Mouse (Mus musculus): ENCODE measurements at regions not wholly inside any gene's neighbourhood (a gene's known extent, or its start where the extent isn't known, plus 50 kb on each side); places are given as distances from the start of the nearest gene placed in this dataset.

DNA sequence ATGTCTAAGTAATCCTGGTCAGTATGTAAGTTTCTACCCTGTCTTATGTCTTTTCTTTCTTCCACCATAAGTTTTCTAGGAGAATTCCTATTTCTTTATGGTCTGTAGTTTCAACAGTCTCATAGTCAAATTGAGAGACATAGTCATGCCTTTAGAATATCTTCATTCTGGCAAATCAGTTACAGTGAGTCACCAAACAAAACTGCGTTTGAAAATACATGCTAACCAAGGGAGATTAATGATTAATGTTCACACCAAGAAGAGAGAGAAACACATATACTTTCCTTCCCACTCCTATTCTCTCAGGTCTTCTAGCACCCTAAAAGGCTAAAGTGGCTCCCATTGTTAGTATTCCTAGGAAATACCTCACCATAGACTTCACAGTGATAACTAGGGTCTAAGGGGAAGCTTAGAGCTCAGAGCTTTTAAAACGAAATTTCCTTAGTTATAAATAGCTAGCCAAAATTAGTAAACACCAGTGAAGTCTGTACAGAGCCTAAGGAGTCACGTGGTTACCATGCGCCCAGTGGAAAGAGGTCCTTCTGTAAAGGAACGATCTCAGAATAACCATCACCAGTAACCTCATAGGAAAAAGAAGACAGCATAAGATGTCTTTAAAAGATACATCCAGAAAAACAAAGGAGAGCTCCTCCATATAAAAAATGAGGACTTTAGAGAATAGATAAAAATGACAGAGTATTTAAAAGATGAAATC lies 281.8 kb upstream of the Htr2a start:
- DNase-seq (ENCODE audit: low read depth, low spot score), result no peak

DNA sequence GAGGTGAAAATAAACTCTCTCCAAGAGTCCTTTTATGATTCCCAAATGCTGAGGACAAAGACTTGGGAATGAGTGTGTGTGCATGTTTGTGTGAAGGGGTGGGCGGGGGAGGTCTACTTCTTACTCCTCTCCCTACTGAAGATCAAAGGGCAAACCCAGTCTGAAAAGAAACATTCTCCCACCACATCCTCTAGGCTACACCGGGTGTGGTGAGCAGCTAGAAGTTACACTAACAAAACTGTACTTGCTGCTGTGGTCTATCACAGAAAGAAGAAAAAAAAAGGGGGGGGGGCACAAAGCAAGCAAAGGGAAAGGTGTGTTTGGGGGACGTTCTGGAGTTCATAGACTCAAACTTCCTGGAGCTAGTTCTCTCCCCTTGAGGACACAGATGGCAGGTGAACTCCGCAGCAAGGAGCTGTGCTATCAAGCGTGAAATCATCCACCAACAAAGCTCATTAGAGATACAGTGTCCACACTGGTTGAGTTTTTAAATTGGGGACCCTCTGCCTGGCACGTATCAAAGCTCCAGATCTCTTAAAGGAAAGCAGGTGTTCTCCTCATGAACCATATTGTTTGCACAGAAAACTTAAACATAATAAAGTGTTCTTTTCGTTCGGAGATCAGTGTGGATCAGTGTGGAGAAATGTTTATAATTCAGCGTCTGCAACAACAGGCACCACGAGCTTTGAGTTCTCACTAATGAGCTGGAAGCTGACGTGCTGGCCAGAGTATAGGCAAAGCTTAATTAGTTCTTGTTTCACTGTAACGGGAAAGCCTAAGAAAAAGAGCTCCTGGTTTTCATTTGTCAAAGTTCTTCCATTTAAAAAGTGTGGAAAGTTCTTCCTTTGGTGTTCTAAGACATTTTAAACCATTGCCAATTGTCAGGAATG lies 280.7 kb upstream of the Htr2a start:
- DNase-seq (ENCODE audit: low read depth, low spot score), result no peak

DNA sequence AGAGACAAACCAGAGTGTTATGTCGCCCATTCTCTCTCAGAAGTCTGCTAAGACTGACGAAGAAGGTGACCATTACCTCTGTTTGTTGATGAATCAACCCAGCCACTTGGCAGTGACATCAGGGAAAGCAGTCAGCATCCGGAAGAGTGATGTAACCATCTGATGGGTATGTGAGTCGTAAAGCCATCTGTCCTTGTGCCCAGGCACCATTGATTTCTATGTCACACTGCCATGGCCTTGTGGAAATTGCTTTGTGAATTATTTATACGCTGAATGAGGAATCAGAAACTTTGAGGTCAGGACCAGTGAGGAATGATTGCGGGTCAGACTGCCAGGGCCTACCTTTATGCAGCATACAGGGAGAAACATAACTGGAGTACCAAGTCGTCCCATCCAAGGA lies 256.2 kb upstream of the Htr2a start:
- no peak for DNase-seq (ENCODE audit: low read depth, low spot score)

DNA sequence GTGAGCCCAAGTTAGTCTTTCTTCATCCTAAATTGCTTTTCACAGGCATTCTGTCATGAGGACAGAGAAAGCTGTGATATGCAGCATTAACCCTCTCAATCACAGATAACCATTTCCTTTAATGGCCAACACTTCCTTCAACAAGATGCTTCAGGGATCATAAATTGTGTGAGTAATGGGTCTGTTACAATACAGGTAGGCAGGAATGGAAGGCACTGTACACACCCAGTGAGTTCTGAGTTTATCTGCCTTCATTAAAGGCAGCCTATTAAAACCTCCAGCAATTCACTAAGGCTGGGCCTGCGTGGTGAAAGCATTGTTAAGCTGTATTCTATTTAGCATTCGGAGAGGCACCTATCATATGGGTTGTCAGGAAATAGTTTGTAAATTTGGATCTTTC lies 248.2 kb upstream of the Htr2a start:
- DNase-seq (ENCODE audit: low read depth, low spot score), result no peak

DNA sequence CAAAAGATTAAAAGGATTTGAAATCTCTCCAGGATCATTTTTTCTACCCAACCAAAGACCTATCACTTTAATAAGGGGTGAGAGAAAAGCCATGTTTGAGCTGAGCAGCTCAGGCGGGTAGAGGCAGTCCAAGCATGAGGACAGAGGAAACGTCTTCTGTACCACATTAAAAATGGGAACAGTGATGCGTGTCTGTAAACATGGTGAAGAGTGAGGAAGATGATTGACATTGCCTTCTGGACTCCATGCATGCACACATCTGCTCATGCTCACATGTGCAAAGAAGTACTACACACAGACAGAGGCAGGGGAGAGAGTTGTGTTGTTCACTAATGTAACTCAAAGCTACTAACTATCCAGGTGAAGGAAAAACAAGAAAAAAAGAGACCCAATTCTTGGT lies 243.4 kb upstream of the Htr2a start:
- DNase-seq (ENCODE audit: low read depth, low spot score), result no peak

DNA sequence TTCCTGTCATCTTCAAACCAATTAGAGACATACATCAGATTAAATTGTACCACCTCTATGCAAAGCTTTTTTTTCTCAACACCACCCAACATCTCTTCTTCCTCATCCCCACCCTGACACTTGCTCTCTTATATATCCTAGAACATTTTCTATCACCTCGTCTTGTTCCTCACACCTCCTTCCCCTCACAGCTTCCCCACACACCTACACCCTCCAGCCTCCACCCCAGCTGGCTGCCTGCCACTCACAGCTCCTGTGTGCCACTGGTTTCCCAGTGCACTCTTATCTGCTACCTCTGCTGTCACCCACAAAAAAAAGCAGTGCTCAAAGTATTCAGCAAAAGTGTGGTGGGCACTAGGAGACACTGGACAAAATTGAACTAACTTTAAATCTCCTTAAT lies 231.2 kb upstream of the Htr2a start:
- no peak for DNase-seq (ENCODE audit: low read depth, low spot score)

DNA sequence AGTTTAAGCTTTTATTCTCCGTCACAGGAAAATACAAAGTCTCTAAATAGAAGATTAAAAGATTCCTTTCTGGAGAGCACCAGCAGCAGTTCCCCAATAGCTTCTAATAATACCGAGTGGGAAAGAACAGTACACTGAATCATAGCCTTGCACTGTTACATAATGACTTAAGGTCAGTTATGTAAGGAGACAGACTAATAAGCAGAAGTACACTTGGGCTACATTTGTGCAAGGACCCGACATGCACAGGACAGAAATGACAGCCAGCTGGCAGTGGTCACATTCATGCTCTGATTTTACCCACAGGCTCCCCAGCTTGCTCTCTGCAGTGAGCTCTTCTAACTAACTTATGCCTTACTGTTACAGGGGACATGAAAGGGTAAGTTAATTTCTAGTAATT lies 212.4 kb upstream of the Htr2a start:
- no peak for DNase-seq (ENCODE audit: low read depth, low spot score)

DNA sequence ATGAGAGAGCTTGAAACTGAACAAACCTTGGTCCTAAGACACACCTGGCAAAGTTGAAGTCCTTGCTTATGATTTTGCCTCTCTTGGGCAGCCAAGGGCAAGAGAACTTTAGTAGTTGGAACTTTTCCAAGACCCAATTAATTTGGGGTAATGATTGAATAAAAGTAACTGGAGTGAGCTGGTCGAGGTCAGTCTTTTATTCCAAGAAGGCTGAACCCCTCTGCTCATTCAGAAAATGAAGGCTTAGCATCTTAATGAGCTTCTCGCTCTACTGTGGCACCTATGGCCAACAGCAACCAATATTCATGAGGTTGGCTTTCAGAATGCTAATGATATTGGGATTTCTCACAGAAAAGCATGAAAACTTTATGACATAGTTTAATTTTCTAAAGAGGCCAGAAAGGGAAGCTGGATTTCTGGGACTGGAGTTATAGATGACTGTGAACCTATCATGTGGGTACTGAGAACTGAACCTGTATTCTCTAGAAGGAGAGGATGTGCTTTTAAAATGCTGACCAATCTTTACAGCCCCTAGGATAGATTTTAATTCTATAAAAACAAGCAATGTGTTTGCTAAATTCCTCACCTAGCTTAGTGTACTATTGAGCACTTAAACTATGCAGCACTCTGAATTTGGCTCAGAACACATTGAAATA lies 176.5 kb upstream of the Htr2a start:
- DNase-seq (ENCODE audit: low read depth, low spot score), result no peak

DNA sequence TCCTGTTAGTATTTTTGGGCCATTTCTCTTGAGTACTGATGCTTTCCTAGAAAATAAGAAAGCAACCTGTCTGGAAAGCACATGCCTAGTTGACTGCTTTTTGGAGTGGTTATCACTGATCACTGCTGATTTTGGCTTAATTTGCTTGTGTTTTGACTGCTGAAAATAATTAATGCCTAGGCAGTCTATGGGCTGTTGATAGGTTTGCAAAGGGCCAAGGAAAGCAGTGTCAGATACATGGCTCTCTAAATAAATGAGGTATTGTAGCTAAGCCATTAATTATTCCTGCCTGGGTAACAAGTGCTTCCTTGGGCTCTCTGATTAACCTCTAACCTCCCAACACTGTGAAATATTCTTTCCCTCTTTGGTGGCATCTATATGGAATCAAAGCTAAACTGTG lies 145.1 kb upstream of the Htr2a start:
- no peak for DNase-seq (ENCODE audit: low read depth, low spot score)

DNA sequence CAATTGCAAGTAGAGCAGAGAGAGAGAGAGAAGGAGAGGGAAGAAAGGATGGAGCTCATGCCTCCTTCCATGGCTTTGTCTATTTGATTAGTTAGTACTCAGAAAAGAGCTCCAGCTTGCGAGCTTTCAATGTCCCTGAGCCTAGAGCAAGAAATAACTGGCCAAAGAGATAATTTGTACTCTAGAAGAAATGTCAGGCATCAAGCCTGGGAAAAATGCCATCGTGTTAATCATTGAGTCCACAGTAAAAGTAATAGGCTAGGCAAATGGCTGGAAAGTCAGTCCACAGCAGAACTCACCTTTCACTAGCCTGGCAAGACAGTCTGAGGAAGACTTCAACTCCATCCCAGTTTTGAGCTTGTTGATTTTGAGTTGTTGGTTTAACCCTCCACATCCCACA lies 129.1 kb upstream of the Htr2a start:
- no peak for DNase-seq (ENCODE audit: low read depth, low spot score)

DNA sequence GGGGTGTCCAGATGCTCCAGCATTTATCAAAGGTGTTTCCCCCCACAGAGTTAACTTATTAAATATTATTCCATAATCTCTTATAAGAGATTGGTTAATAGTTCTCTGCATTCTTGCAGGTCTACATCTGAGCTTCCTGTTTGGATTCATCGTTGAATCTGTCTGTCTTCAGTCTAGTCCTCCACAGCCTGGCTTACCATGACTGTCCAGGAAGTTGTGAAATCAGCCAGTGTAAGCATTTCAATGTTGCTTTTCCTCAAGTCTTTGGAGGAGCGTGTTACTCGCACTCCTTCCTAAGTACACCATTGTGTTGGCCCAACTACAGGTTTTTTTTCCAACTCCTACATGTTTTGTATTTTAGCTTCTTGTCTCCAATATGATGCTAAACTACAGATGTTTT lies 124.2 kb upstream of the Htr2a start:
- DNase-seq (ENCODE audit: low read depth, low spot score), result no peak

DNA sequence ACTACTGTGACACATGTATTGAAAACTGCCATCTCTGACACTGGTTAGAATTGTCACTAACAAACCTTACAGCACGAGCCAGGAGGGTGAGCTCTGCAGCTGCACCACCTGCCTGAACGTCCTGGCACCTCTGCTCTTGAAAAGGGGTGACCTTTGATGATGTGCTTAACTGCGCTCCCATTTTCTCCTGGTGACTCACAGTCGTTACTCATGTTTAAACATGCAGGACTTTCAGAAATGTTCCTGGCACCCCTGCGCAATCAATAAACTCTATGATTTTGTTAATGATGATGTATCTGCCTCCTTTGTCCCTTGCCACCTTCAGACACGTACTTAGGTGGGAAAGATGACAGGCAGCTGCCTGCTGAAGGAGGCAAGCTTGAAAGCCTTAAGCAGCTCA lies 121.1 kb upstream of the Htr2a start:
- DNase-seq (ENCODE audit: low read depth, low spot score), result no peak

DNA sequence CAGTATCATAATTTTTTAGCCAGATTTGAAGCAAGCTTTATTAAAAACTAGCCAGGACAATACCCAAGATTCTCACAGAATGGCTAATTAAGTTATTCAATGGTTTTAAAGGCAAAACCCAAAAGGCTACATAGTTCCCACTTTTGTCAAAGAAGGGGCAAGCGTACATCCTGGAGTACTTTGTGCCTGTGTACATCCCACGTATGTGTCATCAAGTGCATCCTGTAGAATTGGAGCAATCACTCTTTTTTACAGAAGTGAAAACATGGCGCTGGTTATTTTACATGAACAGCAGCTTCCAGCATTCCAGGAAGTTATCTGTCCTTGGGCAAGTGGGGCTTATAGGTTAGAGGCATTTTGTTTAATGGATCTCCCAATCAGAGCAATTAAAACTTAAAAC lies 119.0 kb upstream of the Htr2a start:
- DNase-seq (ENCODE audit: low read depth, low spot score), result no peak

DNA sequence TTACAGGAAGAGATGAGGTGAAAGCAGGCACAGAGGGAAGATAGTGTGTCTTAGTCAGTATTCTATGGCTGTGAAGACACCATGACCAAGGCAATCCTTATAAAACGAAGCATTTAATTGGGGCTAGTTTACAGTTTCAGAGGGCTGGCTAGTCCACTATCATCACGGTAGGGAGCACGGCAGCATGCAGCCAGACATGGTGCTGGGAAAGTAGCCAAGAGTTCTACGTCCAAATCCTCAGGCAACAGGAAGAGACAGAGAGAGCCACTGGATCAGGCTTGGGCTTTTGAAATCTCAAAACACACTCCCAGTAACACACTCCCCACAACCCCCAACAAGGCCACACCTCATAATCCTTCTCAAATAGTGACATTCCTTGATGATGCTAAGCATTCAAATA lies 113.4 kb upstream of the Htr2a start:
- DNase-seq (ENCODE audit: low read depth, low spot score), result no peak

DNA sequence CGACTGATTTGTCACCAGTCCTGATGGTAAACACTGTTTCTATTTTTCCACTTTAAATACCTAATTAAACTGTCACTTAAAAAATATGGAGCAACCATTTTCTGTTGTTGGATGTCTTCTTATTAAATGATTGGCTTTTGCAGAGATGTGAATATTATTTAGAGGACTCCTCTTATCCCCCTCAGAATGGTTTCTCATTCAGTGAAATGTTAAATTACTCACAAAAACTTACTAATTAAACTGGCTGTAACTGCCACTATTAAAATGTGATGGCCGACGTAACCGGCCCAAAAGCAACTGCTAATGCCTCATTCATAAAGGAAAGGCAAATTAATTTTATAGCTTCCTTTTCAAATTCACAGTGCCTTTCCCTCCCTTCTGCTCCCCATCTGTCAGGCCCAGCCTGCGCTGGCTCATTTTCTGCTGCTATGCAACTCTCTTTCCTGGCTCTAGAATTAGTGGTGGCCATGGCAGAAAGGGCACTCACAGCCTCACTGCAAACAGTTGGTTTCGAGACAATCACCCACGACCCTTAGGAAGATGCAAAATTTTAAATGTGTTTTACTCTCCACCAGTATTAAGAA lies 111.2 kb upstream of the Htr2a start:
- DNase-seq (ENCODE audit: low read depth, low spot score), result no peak

DNA sequence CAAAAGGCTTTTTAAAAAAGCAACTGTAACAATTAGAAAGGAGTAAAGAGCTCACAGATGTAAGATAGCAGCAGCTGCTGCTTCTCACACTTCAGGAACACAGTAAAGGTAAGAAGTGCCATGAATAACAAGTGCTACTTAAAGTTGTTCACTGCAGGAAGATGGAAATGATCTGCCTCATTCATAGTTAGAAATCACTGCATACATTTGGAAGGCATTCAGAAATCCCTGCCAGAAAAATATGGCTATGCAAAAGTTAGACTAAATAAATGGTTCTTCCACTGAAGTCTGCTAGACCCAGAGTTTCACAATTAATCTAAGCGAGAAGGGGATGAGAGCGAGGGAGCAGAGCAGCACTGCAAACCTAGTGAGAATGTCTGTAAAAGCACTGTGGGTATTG lies 102.5 kb upstream of the Htr2a start:
- DNase-seq (ENCODE audit: low read depth, low spot score), result no peak

DNA sequence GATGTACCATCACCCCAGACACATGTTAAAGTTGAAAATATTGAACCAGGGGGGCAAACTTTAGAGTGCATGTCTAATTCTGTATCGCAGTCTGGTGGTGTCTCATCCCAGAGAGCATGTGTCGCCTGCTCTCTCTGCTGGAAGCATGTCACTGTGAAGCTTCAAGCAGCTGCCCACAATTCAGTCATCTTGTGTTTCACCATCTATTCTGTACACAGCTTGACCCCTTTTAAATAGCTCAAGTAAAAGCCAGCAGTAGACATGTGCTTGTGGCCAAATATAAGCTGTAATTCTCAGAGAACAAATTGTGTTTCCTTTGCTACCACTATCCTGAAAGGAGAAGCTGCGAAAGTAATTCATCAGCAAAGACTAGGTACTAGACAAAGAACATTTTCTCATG lies 96.6 kb upstream of the Htr2a start:
- DNase-seq (ENCODE audit: low read depth, low spot score), result no peak

DNA sequence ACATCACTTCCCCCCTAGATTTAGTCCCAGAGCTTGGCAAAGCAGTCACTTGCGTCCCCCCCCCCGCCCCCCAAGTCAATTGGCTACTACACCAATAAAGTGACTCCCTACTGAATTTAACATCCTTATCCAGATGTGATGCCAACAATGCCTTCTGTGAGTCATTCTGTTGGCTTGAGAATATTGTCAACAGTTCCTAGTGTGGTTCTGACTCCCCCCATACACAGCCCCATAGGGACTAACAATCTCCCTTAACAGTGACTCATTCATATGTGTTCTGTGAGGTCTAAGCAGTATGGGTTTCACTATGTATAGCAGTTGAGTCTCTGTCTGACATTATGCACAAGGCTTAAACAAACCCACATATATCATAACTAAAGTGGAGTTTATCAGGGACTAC lies 89.5 kb upstream of the Htr2a start:
- no peak for DNase-seq (ENCODE audit: low read depth, low spot score)

DNA sequence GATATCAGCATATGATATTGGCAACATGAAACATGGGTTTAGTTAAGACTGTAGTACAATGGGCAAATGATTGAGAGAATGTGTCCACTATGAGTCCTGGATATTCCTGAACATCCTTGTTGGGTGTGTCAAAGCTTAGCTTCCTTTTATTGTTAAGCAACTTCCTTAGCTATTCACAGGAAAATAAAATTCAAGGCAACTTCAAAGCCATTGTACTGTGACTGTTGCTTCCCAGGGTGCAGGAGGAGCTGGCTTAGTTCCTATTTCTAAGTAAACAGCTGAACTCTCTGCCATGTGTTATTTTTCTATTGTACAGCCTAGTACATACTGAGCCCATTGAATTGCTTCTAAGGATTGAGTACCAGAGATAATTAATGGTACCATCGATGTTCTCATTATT lies 87.0 kb upstream of the Htr2a start:
- no peak for DNase-seq (ENCODE audit: low read depth, low spot score)

DNA sequence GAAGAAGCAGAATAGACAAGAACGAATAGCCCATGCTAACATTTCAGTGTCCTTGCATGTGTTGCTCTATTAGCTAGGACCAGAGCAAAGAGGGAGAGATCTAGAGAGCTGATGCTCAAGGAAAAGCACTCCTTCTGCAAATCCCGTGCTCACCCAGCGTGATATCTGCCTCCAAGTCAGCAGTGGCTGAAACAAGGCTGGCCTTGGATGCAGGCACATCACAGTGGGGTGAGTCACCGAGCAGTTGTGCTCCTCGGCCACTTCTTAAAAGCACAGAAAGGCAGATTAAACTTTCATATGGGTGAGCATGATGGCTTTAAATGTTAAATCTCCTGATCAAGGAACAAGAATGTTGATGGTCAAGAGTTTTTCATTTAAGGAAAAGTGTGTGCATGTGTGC lies 82.3 kb upstream of the Htr2a start:
- DNase-seq (ENCODE audit: low read depth, low spot score), result no peak
